Mouse (Mus musculus) stomach, postnatal 0 days (tissue): ENCODE results near the gene Gfod1.

Experiments
- CTCF ChIP-seq: IDR thresholded peaks from 2 replicates; pipeline ENCODE4 v1.5.1; 2016; ENCODE audit warnings: antibody characterized with exemption, low read depth, mild to moderate bottlenecking, moderate library complexity
- EP300 ChIP-seq: optimal IDR thresholded peaks from 2 replicates; pipeline ENCODE3; 2016; ENCODE audit warnings: antibody characterized with exemption

DNA sequence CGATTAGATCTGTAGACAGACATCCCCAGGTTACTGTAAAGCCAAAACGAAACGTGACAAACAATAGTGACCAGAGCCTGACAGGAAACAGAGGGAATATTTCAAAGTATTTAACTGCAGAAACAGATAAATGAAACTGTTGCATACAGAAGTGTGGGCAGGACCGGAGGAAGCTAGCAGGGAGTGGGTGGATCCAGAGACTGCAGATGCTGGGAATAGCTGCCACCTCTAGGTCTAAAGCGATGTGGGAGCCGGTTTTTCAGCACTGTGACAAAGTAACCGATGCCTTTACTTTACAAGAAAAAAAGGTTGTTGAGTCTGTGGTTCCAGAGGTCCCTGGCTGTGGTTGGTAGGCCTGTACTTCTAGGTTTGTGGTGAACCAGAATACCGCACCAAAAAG, 34.0 kb upstream of the Gfod1 start:
- TF ChIP-seq CTCF = no peak
- TF ChIP-seq EP300 = no peak
